Mouse (Mus musculus) left cerebral cortex, adult 2 months (tissue): Measurements from ENCODE around the gene Magi1. TPM values are rescaled to one million over a fixed set of nuclear protein-coding genes. Genes with fewer than 3 reads are reported as not detected.
A peak's percentile ranks its signal among the peaks of the same experiment; 100 is the strongest.

Source experiments
- DNase-seq, 2 experiments: peaks; one replicate each; pipeline ENCODE4 v3.0.0; 2021 to 2022; ENCODE audit warnings: low spot score in 2 of 2, mixed read lengths in 1 of 2; ENCODE audit errors: extremely low spot score in 1 of 2
- H3K27ac ChIP-seq: fragments of 200-600 bp; 2 replicates; pipeline ENCODE4 v1.8.1; 2022
- H3K4me3 ChIP-seq: fragments of 200-600 bp; 2 replicates; pipeline ENCODE4 v1.8.1; 2022
- CTCF ChIP-seq: fragments of 200-600 bp; IDR thresholded peaks from 2 replicates; pipeline ENCODE4 v1.8.1; 2022; ENCODE audit warnings: antibody characterized with exemption, mild to moderate bottlenecking, moderate library complexity
- intact Hi-C: fragments of 180-260 bp; cut with DNase I; formaldehyde crosslinking; loops from one replicate; pipeline ENCODE4 v1.15.1; 2025
- total RNA-seq, 2 experiments: library from RNA; stranded (reverse); gene quantifications; 2 replicates each; pipeline ENCODE4 v1.2.3; 2021

Magi1 gene
- total RNA-seq, 2 experiments from 2014 or later = 87.5 to 94.2 TPM

DNA sequence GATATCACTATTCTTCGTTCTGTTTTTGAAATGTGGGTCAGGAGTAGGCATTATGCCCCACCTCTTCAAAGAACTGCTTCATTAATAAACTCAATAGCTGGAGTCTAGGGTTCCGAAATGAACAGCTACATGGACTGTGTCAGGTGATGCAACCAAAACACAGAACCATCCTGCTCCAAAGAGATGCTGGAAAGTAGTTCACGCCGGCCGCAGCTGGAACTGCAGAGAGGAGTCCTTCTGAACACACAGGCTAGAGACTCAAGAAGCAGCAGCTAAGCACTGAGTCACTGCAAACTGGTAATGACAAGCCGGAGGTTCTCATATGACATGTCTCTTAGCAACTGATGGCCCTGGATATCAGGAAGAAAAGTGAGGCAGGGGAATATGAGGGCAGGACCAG, 57.5 kb downstream of the Magi1 start:
- H3K27ac ChIP-seq = peak overlapping the region; percentile 76
- peak; percentile 29 for TF ChIP-seq CTCF
- DNase-seq = peak; percentile 32 to 47
- H3K4me3 ChIP-seq = peak overlapping the region; percentile 6
- intact Hi-C loops = loop anchor here (2.0 to 5.0 kb wide), 2 partner anchors 57 to 84 kb away; partner anchors contain the start of gene Magi1

DNA sequence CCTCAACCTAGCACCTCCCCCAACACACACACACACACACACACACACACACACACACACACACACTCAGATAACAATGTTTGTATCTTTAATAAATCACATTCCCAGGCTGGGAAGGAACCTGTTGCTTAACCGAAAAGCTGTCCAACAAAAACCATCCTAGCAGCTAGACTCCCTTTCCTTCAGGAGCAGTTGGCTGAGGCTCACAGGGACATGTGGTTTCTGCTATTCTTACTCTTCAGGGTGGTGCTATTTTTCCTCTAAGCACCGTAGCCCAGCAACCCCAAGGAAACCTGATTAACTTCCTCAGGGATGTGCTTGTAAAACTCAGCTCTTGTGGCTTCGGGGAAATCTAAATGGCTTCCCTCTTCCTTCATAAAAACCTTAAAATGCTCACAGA, 57.9 kb downstream of the Magi1 start:
- peak; percentile 29 to 36 for DNase-seq
- intact Hi-C loops = loop anchor here (2.0 to 5.0 kb wide), 2 partner anchors 57 to 84 kb away; partner anchors contain the start of gene Magi1
- Histone ChIP-seq H3K4me3 (peak overlapping the region; percentile 6), H3K27ac (peak overlapping the region; percentile 76)
- no peak for TF ChIP-seq CTCF

DNA sequence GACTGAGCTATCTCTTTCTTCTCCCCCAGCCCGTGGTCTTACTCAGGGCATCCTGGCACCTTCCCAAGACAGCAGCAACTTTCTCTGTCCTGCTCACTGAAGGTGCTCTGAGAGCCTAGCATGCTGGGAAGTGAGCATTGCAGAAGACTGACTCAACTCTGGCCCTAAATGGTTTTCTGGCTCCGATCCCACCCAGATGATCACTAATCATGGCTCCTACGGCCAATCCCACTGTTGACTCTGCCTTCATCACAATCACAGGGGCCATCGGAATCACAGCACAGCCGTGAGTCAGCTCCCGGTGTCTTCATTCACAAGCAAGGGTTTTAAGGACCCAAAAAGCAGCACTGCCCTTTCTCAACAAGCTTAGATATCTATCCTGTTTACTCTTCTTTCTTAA, 58.6 kb downstream of the Magi1 start:
- TF ChIP-seq CTCF = no peak
- no peak overlapping the region for H3K4me3 ChIP-seq
- DNase-seq = no peak
- peak overlapping the region; percentile 38; the same call in 1 of the 2 replicates for H3K27ac ChIP-seq
- intact Hi-C loops = loop anchor here (5.0 kb wide), 1 partner anchor 83 kb away; no protein-coding TSS in a partner anchor

DNA sequence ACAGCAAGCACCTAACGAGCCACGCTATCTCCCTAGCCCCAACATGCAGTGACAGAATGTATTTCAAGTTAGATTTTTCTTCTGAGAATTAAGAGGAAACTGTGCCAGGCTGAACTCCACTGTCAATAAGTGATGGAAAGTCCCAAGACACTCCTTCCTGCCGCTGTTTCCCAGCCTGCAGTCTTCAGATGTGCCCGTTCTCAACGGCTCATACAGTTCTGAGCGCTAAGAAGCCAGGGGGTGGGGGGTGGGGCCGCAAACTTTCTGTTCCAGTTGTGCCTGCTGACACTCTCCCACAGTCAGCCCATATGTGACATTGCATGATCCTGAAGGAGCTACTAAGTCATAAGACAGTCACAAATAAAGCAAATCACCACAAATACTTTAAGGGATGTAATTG, 61.5 kb downstream of the Magi1 start:
- Histone ChIP-seq H3K27ac (no peak overlapping the region), H3K4me3 (no peak overlapping the region)
- no peak for TF ChIP-seq CTCF
- no peak for DNase-seq
- intact Hi-C loops = no loop called here

DNA sequence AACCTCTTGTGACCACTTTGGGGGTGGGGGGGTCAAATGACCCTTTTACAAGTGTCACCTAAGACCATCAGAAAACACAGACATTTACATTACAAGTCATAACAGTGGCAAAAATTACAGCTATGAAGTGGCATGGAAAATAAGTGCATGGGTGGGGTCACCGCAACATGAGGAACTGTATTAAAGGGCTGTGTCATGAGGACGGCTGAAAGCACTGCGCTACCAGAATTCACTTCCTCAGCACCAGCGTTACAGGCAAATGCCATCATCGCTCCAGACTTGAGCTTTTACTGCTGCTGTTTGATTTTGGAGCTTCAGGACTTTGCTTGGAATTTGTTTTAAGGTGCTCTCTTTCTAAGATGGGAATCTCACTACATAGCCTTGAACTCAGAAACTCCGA, 62.0 kb downstream of the Magi1 start:
- Histone ChIP-seq H3K4me3 (no peak overlapping the region), H3K27ac (no peak overlapping the region)
- no peak for TF ChIP-seq CTCF
- intact Hi-C loops = no loop called here
- no peak for DNase-seq

DNA sequence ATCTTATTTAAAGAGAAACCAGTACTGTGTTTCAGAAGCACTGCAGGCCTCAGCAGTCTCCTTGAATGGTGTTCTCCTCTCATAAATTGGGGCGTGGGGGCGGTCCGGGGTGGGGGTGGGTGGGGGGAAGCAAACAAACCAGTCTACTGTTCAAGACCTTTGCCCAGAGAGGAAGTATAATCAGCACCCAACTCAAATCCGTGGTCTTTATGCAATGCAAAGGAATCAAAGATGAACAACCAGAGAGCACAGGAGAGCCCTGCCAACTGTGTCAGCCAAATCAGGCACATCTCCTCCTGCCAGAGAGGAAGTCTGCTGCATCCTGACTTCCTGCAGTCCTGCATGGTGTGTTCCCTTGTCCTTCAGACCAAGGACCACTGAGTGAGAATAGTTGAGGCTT, 65.6 kb downstream of the Magi1 start:
- TF ChIP-seq CTCF = no peak
- DNase-seq = no peak
- Histone ChIP-seq H3K4me3 (no peak overlapping the region), H3K27ac (no peak overlapping the region)
- intact Hi-C loops = no loop called here

DNA sequence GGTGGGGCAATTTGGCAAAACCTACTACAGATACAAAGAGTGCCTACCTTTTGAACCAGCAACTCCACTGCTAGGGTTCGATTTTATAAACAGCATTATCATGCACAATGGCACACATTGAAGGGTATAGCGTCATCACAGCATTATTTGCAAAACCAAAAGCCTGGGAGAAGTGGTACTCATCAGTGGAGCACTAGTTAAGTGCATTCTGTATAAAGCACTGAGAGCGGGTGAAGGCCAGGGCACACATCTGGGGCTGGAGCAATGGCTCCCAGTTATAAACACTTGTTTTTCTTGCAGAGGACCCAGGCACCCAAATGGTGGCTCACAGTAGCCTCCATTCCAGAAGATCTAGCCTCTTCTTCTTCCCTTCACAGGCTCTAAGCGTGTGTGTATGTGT, 67.9 kb downstream of the Magi1 start:
- no peak overlapping the region for H3K27ac ChIP-seq
- H3K4me3 ChIP-seq = no peak overlapping the region
- no peak for TF ChIP-seq CTCF
- intact Hi-C loops = no loop called here
- no peak for DNase-seq

DNA sequence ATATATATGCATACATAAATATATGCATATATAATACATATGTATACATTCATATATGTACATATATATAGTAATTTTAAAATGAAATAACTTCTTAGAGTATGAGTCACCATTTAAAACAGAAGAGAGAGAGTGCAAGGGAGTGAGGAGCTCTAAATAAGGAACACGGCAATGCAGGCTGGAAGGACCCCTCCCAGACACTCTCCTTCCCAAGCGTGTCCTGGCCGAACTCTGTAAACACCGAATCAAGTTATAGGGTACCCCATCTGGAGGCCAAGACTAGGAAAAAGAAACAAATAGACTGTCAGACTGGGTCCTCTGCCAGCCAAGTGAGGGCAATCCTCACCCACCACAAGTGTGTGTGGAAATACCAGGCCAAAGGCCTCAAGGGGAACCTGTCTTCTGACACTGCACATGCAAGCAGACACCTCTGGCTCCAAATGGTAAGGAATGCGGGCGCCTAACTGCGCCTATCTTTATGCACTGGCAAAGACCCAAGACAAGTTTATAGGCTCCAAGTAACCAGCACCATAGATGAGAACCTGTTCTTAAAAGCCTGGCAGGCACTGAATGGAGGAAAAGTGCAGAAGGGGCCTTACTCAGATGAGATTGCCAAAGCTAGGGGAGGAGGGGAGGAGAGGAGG, 68.7 kb downstream of the Magi1 start:
- Histone ChIP-seq H3K27ac (no peak overlapping the region), H3K4me3 (no peak overlapping the region)
- no peak for DNase-seq
- TF ChIP-seq CTCF = no peak
- intact Hi-C loops = no loop called here

DNA sequence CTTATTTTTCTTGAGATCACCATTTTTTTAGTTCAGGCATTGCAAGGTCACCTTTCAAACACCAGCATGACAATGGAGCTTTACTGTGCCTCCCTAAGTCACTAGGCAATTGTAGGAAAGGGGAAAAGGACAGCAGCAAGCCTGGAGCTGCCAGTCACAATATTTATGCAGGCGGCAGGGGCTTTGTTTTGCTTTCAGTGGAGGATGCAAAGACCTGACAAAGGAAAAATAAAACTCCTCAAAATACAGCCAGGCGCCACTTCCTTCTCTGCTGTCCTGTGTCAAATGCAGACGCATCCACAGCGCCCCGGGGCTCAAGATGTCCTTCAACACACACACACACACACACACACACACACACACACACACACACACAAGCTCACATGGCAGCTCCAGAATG, 77.8 kb downstream of the Magi1 start:
- intact Hi-C loops = no loop called here
- Histone ChIP-seq H3K4me3 (no peak overlapping the region), H3K27ac (no peak overlapping the region)
- DNase-seq = no peak
- TF ChIP-seq CTCF = no peak

DNA sequence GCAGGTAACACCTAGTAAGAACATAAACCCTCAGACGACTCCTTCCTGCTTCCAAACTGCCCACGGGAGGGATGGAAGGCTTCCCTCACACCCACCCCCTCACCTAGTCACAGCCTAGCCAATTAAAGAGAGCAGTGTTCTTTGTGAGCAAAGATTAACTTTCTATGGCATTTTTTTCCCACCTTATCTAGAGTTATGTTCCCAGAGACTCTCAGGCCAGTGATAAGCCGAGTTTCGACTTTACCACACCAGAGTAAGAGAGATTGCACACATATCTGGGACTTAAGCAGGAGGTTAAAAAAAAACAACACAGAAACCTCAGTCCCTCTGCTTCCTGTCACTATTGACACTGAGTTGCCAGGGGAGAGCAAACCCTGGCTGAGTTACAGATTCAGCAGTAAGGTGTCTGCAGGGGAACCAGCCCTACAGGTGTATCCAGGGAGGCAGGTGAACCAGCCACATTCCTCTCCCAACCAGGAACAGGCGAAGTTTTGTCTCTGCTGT, 80.0 kb downstream of the Magi1 start:
- TF ChIP-seq CTCF = no peak
- H3K4me3 ChIP-seq = no peak overlapping the region
- intact Hi-C loops = no loop called here
- no peak overlapping the region for H3K27ac ChIP-seq
- DNase-seq = no peak

DNA sequence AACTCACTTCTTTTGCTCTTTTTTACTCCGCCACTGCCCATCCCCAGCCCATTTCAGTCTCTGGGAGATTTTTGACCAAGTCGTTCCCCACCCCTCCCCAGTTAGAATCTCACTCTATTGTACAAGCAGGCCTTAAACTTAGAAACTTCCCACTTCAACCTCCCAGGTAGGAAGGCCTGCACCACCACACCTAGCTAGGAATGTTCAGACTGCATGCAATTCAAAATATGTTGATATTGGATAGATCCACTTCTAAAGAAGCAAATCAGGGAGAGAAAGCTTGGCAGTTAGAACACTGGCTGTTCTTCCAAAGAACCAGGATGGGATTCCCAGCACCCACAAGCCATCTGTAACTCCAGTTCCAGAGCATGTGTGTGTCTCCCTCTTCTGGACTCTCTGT, 81.8 kb downstream of the Magi1 start:
- intact Hi-C loops = no loop called here
- no peak overlapping the region for H3K27ac ChIP-seq
- no peak overlapping the region for H3K4me3 ChIP-seq
- TF ChIP-seq CTCF = no peak
- DNase-seq = no peak

DNA sequence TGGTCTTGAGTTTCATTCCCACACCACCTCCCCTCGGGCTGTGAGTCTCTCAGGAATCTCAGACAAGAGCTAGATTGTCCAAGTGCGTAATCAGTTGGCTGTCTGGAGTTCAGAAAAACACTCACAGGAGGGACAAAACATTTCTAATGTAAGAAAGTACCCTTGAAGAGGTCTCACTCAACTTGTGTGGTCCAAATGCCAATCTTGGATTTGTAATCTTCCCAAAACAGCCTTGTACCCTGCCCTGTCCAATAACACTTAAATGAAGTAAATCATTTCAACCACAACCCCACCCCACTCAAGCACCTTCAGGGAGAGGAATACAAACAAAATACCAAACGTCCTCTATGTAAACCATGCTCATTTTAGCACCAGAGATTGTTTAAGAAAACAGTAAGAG, 82.8 kb downstream of the Magi1 start:
- H3K4me3 ChIP-seq = no peak overlapping the region
- intact Hi-C loops = no loop called here
- DNase-seq = no peak
- no peak for TF ChIP-seq CTCF
- no peak overlapping the region for H3K27ac ChIP-seq

DNA sequence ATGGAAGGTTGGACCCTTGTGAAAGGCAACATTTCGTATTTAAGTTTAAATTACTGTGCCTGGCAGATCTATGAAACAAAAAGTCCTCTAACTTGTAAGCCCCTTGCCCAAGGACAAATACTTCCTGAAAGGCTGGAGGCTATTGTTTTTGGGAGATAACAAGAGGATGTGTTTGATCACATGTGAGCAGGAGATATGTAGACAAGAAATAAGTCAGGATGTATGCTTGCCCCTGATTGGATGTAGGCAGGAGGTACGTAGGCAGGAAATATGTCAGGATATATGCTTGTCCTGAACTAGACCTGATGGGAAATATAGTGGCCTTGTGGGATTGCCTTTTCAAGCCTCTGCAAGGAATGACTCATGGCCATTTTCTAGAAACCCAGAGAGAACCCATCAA, 84.0 kb downstream of the Magi1 start:
- intact Hi-C loops = no loop called here
- Histone ChIP-seq H3K4me3 (no peak overlapping the region), H3K27ac (no peak overlapping the region)
- TF ChIP-seq CTCF = no peak
- DNase-seq = no peak
